Mouse (Mus musculus) hindbrain, embryonic 14.5 days (tissue): ENCODE results near the gene Eif4g3. TPM values are rescaled to one million over a fixed set of nuclear protein-coding genes. Genes with fewer than 3 reads are reported as not detected.
"Not testable (repeated sequence)": the region's sequence is repeated elsewhere in the genome, so short reads cannot be mapped to it uniquely, and the experiment has no call there.

Experiments used
- ATAC-seq: fragments of 200-750 bp; cut with Nextera tagmentation; 2 replicates; pipeline ENCODE4 v1.8.0; 2017; ENCODE audit warnings: moderate number of reproducible peaks, mild to moderate bottlenecking, moderate TSS enrichment, moderate library complexity; ENCODE audit not compliant: low FRiP score
- DNase-seq: peaks from one replicate; pipeline ENCODE4 v3.0.0-alpha.2; 2015; ENCODE audit warnings: low spot score
- H3K27ac ChIP-seq: fragments of 300-500 bp; sonication (generic); 2 replicates; pipeline ENCODE4 v1.5.1; 2014; ENCODE audit warnings: mild to moderate bottlenecking, moderate library complexity
- H3K27me3 ChIP-seq: fragments of 300-500 bp; sonication (generic); 2 replicates; pipeline ENCODE4 v1.6.1; 2014; ENCODE audit warnings: mild to moderate bottlenecking, low read length, mixed read lengths; ENCODE audit not compliant: control insufficient read depth, insufficient read depth
- H3K36me3 ChIP-seq: fragments of 300-500 bp; sonication (generic); replicated peaks from 2 replicates; pipeline ENCODE4 v1.6.1; 2014; ENCODE audit not compliant: control insufficient read depth, insufficient read depth
- H3K4me1 ChIP-seq: fragments of 300-500 bp; sonication (generic); replicated peaks from 2 replicates; pipeline ENCODE4 v1.6.1; 2014; ENCODE audit warnings: antibody characterized with exemption, low read length, mixed read lengths; ENCODE audit not compliant: control insufficient read depth, insufficient read depth
- H3K4me2 ChIP-seq: fragments of 300-500 bp; sonication (generic); replicated peaks from 2 replicates; pipeline ENCODE4 v1.6.1; 2014; ENCODE audit warnings: mild to moderate bottlenecking, moderate library complexity
- H3K4me3 ChIP-seq: fragments of 300-500 bp; sonication (generic); replicated peaks from 2 replicates; pipeline ENCODE4 v1.5.1; 2014; ENCODE audit warnings: mild to moderate bottlenecking, low read length
- H3K9ac ChIP-seq: fragments of 300-500 bp; sonication (generic); 2 replicates; pipeline ENCODE4 v1.6.1; 2014
- H3K9me3 ChIP-seq: fragments of 300-500 bp; sonication (generic); 2 replicates; pipeline ENCODE4 v1.6.1; 2016; ENCODE audit warnings: low read length; ENCODE audit not compliant: control insufficient read depth
- WGBS: fragments of 180-500 bp; shearing (Covaris S2); extraction: QIAGEN DNeasy Blood & Tissue Kit; methylation state at CpG from one replicate; pipeline ENCODE4 v1.1.7; 2014; 5-methylcytosine and 5-hydroxymethylcytosine counted together
- polyA plus RNA-seq: library from polyadenylated mRNA; unstranded; fragments of >200 nt; fragmentation: Nextera tagmentation; extraction: Ambion mirVana; gene quantifications from 2 replicates; pipeline ENCODE4 v1.2.1, GENCODE M21; 2014

The Eif4g3 gene
- polyA plus RNA-seq, 1 experiment from 2014 or later, result 65.3 TPM

DNA sequence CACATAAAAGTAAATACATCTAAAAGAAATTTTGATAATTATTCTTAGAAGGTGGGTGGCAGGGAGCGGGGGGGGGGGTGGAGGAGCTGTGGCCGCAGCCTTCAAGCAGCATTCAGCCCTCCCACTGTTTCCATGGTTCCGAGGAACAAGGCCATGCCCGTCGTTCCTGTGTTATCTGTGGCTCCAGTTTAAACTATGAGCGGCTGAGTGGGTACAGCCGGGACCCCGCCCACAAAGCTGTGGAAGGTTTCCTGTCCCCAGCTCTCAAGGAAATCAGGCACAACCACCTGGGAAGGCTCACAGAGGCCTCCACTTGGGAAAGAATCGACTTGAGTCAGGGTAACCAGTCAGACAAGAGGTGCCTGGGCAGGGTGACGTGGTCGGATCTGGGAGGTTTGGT, 32.1 kb upstream of the Eif4g3 start:
- Histone ChIP-seq H3K27me3 (no peaks in the 10 kb centered on the region), H3K9ac (no peak overlapping the region), H3K4me2 (no peak overlapping the region), H3K9me3 (no peaks in the 10 kb centered on the region), H3K36me3 (peaks cover 64% of the 10 kb centered on the region), H3K4me1 (no peaks in the 10 kb centered on the region), H3K4me3 (no peak overlapping the region), H3K27ac (no peak overlapping the region)
- no peak for ATAC-seq
- DNase-seq, result no peak
- WGBS, result 83% methylated on average over 11 of the region's 11 CpGs

DNA sequence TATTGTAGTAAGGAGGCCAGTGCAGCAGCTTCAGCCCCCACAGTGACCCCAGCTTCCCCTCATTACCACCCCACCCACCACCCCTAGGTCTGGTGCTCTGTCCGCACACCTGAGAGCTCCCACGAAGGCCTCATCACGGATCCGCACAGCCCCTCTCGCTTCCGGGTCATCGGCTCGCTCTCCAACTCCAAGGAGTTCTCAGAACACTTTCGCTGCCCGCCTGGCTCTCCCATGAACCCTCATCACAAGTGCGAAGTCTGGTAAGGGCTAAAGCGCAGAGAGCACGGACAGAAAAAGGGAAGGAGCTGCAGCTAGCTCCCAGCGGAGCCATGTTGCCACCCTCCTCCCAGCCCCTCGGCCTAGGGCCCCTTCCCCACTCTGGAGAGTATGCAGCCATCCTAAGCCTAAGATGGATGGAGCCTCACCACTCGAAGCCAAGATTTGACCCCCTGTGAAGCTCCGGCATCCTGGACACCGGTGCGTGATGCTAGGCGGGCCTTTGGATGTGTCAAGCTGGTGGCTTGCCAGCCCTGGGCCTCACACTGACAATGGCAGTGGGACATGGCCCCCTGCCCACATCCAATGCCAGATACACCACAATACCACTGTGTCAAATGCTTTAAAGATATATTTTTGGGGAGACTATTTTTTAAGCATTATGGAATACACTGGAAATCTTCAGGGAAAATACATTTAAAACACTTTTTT, 30.0 kb upstream of the Eif4g3 start:
- no peak overlapping the region for H3K4me2 ChIP-seq
- no peaks in the 10 kb centered on the region for H3K4me1 ChIP-seq
- DNase-seq (no peak), ATAC-seq (0 out of 2 replicates have a peak, but pooled peaks have one; percentile 47)
- no peaks in the 10 kb centered on the region for H3K27me3 ChIP-seq
- no peaks in the 10 kb centered on the region for H3K9me3 ChIP-seq
- no peak overlapping the region for H3K27ac ChIP-seq
- peaks cover 51% of the 10 kb centered on the region for H3K36me3 ChIP-seq
- no peak overlapping the region for H3K4me3 ChIP-seq
- no peak overlapping the region for H3K9ac ChIP-seq
- WGBS, result 86% methylated on average over 20 of the region's 20 CpGs

DNA sequence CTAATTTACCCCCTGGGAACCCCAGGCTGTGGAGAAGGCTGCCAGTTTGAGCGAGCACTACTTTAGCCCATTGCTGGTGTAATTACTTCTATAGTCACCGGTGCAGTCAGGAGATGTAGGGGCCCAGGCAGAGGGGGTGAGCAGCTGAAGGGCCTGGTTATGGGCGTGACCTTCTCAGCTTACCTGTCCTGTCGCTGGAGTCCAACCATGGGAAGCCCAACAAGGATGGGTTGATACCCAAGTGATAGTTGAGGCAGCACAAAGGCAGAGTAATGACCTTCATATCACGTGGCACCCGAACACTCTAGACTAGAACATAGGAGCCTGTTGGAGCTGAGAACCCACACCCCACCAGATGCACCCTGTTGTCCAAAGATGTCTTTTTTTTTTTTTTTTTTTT, 29.4 kb upstream of the Eif4g3 start:
- Histone ChIP-seq H3K9ac (no peak overlapping the region), H3K4me3 (no peak overlapping the region), H3K27me3 (no peaks in the 10 kb centered on the region), H3K9me3 (no peaks in the 10 kb centered on the region), H3K27ac (no peak overlapping the region), H3K4me1 (no peaks in the 10 kb centered on the region), H3K36me3 (peaks cover 46% of the 10 kb centered on the region), H3K4me2 (no peak overlapping the region)
- DNase-seq (no peak), ATAC-seq (no peak)
- WGBS, result 86% methylated on average over 6 of the region's 6 CpGs

DNA sequence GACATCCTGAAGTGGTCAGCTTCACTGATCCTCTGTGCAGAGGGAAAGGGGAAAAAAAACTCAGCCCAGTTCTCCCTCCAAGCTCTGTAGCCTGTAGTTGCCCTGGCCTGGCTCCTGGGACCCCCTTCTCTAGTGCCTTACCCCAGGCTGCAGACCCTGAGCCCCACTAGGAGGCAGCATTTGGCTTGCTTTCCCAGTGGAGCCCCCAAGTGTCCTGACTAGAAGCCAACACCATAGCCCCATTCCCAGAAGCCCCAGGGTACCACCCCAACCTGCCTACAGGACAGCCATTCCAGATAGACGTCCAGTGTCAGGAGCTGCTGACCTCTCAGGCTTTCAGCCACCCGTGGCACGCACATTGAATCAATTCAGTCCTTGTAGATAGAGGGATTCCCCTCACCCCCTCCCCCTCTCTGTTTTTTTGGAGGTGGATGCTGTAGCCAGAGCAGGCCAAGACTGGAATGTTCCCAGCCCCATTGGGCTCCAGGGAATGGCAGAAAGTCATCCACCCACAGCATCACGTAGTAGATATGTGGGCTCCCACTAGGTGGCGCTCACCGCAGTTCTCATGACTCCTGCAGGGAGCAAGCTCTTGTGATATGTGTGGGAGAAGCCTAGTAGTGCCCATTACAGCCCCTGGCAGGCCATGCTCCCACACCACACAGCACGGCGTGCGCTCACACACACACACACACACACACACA, 28.8 kb upstream of the Eif4g3 start:
- Histone ChIP-seq H3K36me3 (peaks cover 41% of the 10 kb centered on the region), H3K27me3 (no peaks in the 10 kb centered on the region), H3K4me2 (no peak overlapping the region), H3K27ac (no peak overlapping the region), H3K4me1 (no peaks in the 10 kb centered on the region), H3K4me3 (no peak overlapping the region), H3K9me3 (no peaks in the 10 kb centered on the region), H3K9ac (no peak overlapping the region)
- peak; percentile 75 for DNase-seq
- ATAC-seq, result peak; percentile 32; the same call in 1 of the 2 replicates
- WGBS, result 62% methylated on average over 9 of the region's 9 CpGs

DNA sequence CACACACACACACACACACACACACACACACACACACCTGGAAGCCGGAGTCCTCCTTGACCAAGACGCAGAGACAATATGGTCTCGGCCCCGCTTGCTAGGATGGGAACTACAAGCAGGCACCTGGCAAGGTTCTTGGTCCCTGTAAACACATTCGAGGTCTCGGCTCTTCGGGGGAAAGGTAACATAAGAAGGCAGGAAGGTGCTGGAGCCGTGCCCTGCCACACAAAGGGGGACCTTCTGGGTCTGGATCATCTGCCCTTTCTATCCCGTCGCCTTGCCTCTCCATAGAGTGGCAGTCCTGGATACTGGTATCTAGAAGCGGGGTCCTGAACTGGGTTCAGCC, 28.3 kb upstream of the Eif4g3 start:
- Histone ChIP-seq H3K27me3 (no peaks in the 10 kb centered on the region), H3K4me3 (no peak overlapping the region), H3K27ac (no peak overlapping the region), H3K36me3 (peaks cover 35% of the 10 kb centered on the region), H3K4me1 (no peaks in the 10 kb centered on the region), H3K9ac (no peak overlapping the region), H3K4me2 (no peak overlapping the region), H3K9me3 (no peaks in the 10 kb centered on the region)
- WGBS, result 97% methylated on average over 11 of the region's 11 CpGs
- no peak for ATAC-seq
- DNase-seq, result no peak

DNA sequence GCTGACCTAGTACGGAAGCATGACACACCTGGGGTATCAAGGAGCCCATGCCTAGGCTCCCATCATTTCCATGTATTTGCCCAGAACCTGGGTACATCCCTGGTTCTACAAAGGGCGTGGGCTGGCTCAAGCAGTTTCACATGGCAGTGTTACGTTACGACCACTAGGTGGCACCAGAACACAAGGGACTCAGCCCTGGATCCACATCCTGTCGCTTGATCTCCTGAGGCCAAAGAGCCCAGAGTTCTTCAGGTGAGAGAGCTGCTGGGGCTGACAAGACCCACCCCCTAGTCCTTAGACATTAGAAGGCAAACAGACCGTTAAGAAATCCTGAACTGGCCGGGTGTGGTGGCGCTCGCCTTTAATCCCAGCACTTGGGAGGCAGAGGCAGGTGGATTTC, 24.6 kb upstream of the Eif4g3 start:
- ATAC-seq, result peak; percentile 41; the same call in 1 of the 2 replicates
- Histone ChIP-seq H3K4me1 (no peaks in the 10 kb centered on the region), H3K4me2 (no peak overlapping the region), H3K9me3 (no peaks in the 10 kb centered on the region), H3K36me3 (peaks cover 3% of the 10 kb centered on the region), H3K27me3 (no peaks in the 10 kb centered on the region), H3K4me3 (no peak overlapping the region), H3K9ac (no peak overlapping the region), H3K27ac (no peak overlapping the region)
- WGBS, result 16% methylated on average over 9 of the region's 9 CpGs
- peak; percentile 92 for DNase-seq

DNA sequence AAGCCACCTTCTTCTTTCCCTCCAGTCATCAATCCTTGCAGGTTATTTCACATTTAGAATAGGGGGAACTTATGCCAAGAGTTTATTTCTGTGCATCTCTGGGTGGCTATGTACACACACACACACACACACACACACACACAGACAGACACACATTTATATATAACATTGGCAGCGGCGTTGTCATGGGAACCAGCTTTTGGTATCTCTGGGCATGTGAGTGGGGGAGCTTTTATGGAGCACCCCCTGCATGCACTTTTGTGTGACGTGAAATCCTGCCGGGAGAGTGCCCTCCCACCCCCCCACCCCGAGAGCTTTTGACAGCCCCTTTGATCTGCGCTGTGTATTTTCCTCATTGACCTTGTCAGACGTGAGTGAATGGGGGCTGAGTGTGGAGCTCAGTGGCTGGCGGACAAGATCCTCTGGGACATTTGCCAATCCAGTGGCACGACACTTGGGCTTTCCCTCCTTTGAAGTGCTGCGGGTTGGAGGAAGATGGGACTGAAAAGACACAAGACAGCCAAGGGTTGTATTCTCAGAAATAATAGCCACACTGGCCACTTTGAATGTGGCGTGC, 22.1 kb upstream of the Eif4g3 start:
- not testable (repeated sequence) for H3K4me2 ChIP-seq, H3K36me3 ChIP-seq, H3K4me1 ChIP-seq, H3K9me3 ChIP-seq, H3K4me3 ChIP-seq, H3K27ac ChIP-seq, H3K9ac ChIP-seq, DNase-seq, H3K27me3 ChIP-seq
- ATAC-seq, result peak; percentile 47; the same call in 1 of the 2 replicates
- no CpG with 5 or more reads among the region's 11 CpGs for WGBS

DNA sequence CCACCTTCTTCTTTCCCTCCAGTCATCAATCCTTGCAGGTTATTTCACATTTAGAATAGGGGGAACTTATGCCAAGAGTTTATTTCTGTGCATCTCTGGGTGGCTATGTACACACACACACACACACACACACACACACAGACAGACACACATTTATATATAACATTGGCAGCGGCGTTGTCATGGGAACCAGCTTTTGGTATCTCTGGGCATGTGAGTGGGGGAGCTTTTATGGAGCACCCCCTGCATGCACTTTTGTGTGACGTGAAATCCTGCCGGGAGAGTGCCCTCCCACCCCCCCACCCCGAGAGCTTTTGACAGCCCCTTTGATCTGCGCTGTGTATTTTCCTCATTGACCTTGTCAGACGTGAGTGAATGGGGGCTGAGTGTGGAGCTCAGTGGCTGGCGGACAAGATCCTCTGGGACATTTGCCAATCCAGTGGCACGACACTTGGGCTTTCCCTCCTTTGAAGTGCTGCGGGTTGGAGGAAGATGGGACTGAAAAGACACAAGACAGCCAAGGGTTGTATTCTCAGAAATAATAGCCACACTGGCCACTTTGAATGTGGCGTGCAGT, 17.9 kb upstream of the Eif4g3 start:
- H3K27me3 ChIP-seq, H3K4me3 ChIP-seq, H3K4me2 ChIP-seq, H3K36me3 ChIP-seq, H3K9ac ChIP-seq, H3K4me1 ChIP-seq, H3K27ac ChIP-seq, H3K9me3 ChIP-seq, DNase-seq: not testable (repeated sequence)
- WGBS, result no CpG with 5 or more reads among the region's 11 CpGs
- 0 out of 2 replicates have a peak, but pooled peaks have one; percentile 39 for ATAC-seq

DNA sequence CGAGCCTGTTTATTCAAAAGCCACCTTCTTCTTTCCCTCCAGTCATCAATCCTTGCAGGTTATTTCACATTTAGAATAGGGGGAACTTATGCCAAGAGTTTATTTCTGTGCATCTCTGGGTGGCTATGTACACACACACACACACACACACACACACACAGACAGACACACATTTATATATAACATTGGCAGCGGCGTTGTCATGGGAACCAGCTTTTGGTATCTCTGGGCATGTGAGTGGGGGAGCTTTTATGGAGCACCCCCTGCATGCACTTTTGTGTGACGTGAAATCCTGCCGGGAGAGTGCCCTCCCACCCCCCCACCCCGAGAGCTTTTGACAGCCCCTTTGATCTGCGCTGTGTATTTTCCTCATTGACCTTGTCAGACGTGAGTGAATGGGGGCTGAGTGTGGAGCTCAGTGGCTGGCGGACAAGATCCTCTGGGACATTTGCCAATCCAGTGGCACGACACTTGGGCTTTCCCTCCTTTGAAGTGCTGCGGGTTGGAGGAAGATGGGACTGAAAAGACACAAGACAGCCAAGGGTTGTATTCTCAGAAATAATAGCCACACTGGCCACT, 13.7 kb upstream of the Eif4g3 start:
- WGBS, result no CpG with 5 or more reads among the region's 11 CpGs
- ATAC-seq, result peak; percentile 55; the same call in 1 of the 2 replicates

More for the DNA sequence above, 13.7 kb upstream of the Eif4g3 start:
- H3K9ac ChIP-seq, H3K27ac ChIP-seq, H3K4me2 ChIP-seq, H3K36me3 ChIP-seq, H3K9me3 ChIP-seq, H3K4me1 ChIP-seq, DNase-seq, H3K4me3 ChIP-seq, H3K27me3 ChIP-seq: not testable (repeated sequence)
